Mouse (Mus musculus): ENCODE data around the gene Il12a.
A peak's percentile ranks its signal among the peaks of the same experiment; 100 is the strongest.

Gene Il12a

GRCm38 (mm10) chr3:68686852-68687560 lies 3.4 kb upstream of the Il12a start:
- DNase-seq (ENCODE audit: low spot score), result no peak

GRCm38 (mm10) chr3:68689346-68689745 lies 1.1 kb upstream of the Il12a start:
- no peak for DNase-seq (ENCODE audit: low spot score)

DNA sequence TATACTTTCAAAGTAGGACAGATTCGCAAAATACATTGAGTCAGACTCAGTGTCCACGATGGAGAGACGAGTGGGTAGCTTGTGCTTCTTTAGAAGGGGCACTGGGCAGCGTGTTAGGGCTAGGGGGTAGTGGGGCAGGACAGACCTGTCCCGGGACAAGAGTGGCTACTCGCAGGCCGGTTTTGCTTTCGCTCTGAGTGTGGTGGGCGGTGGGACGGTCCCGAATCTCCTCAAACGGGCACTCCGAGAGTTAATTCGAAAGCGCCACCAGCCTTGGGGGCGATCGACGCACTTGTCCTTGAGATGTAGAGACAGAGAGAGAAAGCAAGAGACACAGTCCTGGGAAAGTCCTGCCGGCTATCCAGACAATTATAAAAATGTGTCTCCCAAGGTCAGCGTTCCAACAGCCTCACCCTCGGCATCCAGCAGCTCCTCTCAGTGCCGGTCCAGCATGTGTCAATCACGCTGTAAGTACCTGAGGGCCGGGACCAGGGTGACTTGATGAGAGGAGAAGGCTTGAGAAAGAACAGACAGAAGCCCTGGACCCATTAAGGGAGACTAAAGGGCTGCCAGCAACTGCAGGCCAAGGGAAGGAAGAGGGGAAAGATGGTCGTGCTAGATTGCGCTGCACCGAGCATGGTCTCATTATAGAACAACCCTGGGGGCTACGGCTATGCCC lies 795 bp downstream of the Il12a start:
- no peak for DNase-seq (ENCODE audit: low spot score)

DNA sequence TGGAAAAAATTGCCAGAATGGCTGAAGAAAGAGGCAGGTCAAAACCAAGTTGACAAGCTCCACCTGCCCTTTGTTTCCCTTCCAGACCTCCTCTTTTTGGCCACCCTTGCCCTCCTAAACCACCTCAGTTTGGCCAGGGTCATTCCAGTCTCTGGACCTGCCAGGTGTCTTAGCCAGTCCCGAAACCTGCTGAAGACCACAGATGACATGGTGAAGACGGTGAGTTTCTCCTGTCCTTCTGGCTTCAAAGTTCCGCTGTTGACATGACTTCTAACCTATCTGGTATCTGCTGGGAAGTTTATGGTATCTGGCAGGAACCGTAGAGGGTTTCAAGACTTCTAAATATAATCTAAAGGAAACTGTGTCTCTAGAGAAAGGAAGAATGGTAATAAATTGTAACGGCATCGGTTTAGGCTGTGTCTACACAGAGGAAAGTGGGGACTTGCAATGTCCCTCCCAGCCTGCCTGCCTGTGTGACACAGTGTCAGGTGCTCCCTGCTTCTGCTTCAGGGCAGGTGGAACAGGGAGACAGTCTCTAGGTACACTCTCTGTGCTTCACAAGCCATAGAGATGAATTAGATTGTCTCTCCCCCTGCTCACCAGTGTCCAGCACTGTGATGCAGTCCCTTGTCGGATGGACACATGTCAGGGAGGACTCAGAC lies 1.6 kb downstream of the Il12a start:
- DNase-seq (ENCODE audit: low spot score), result no peak

- no peak for DNase-seq (ENCODE audit: low spot score)
Observed at GRCm38 (mm10) chr3:68692600-68693225, 2.3 kb downstream of the Il12a start.

GRCm38 (mm10) chr3:68693441-68694048 lies 3.1 kb downstream of the Il12a start:
- DNase-seq (ENCODE audit: low spot score), result no peak

GRCm38 (mm10) chr3:68695321-68695720 lies 4.9 kb downstream of the Il12a start:
- no peak for DNase-seq (ENCODE audit: low spot score)

DNA sequence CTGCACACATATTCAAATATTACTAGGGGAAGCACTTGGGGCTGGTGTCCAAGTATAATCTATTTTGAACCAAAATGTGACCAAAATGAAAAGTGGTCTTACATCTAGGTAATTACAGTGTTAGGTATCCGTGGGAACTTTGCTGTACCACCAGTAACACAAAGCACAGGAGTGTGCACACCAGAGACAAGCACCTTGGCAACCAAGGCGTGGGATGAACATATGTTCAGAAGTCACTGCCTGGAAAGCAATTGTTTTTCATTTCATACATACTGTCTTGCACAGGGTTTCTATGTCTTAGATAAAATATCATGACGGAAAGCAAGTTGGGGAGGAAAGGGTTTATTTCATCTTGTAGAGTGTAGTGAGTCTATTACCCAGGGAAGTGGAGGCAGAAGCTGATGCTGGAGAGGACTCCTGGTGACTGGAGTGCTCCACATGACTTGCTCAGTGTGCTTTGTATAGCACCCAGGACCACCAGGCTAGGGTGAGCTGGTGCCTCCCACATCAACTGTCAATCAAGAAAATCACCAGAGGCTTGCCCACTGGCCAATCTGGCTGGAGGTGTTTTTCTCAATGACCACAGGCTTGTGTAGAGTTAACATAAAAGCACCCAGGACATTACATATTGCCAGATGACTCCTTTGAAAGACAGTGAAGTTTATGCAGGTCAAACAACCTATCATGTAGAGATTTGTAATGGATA lies 6.2 kb downstream of the Il12a start:
- no peak for DNase-seq (ENCODE audit: low spot score)

GRCm38 (mm10) chr3:68698601-68699000 lies 8.2 kb downstream of the Il12a start:
- no peak for DNase-seq (ENCODE audit: low spot score)

- DNase-seq (ENCODE audit: low spot score), result no peak
Observed at GRCm38 (mm10) chr3:68700091-68700490, 9.6 kb downstream of the Il12a start.

GRCm38 (mm10) chr3:68706307-68706706 lies 15.9 kb downstream of the Il12a start:
- no peak for DNase-seq (ENCODE audit: low spot score)

DNA sequence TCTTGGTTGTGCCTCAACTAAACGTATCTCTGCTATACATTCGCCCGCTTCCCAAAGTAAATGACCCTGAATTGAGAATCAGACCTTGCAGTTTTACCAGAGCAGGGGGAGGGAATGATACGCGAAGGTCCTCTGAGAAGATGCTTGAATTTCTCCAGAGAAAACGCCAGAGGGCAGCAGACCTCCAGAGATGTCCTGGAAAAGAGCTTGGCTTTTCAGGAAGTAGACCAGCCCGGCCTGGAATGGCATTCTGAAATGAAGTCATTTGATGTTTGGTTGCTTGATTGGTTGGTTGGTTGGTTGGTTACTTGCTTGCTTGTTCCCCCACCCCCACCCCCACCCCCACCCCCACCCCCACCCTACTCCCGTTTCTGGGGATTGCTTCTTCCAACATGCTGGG lies 17.8 kb downstream of the Il12a start:
- no peak for DNase-seq (ENCODE audit: low spot score)

DNA sequence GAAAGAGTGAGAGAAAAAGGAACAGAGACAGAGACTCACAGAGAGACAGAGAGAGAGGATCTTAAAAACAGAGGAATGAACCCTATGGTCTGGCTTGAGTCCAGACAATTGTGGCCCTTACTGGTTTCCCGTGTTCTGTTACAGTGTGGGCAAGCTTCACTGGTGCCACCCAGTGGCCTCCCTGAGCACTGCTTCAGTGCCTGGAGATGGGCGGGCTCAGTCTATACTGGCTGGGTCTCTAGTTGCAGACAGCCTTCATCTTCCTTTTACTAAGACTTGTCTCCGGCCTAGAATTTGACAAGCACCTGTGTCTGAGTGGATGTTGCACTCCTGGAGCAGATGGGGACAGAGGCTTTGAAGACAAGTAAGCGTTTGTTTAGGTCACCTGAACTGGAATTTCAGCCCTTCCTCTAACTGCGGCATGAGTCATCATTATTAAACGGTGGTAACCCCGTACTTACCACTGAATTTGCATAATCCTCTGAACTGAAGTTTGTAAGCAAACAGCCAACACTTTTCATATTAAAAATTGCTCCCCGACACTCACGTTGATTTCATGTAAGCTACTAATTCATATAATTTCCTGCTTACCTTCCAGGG lies 18.9 kb downstream of the Il12a start:
- peak; percentile 75 for DNase-seq (ENCODE audit: low spot score)

GRCm38 (mm10) chr3:68710436-68710835 lies 20.0 kb downstream of the Il12a start:
- DNase-seq (ENCODE audit: low spot score), result no peak

DNA sequence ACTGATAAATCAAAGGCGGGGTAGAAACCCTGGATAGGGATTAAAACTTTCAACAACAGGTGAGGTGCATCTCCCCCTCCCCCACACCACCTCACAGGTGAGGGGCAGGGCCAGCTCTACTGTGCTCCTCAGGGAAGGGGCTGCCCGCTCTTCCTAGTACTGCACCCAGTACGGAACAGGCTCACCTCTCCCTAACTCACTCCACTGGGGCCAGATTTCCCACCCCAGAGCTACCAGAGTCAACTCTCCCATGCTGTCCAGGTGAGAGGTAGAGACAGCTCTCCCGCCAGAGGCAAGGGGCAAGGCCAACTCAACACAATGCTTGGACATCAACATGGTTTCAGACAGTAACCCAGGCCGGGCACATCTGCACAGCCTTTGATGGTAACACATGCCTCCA lies 21.1 kb downstream of the Il12a start:
- no peak for DNase-seq (ENCODE audit: low spot score)

GRCm38 (mm10) chr3:68713550-68713949 lies 23.1 kb downstream of the Il12a start:
- DNase-seq (ENCODE audit: low spot score), result peak; percentile 40

DNA sequence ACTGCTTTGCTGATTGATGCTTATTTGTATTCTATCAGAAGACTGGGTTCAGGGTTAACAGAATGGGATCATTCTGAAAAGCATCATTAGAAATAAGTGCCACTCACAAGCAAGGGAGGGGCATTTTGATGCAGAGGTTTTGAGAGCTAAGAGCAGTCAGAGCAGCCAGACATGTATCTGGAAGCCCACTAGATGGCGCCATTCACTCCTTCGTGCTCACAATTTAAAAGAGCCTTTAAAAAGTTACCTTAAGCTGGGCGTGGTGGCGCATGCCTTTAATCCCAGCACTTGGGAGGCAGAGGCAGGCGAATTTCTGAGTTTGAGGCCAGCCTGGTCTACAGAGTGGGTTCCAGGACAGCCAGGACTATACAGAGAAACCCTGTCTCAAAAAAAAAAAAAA lies 26.9 kb downstream of the Il12a start:
- DNase-seq (ENCODE audit: low spot score), result peak; percentile 62

- DNase-seq (ENCODE audit: low spot score), result no peak
Observed at GRCm38 (mm10) chr3:68719229-68719819, 28.9 kb downstream of the Il12a start.

DNA sequence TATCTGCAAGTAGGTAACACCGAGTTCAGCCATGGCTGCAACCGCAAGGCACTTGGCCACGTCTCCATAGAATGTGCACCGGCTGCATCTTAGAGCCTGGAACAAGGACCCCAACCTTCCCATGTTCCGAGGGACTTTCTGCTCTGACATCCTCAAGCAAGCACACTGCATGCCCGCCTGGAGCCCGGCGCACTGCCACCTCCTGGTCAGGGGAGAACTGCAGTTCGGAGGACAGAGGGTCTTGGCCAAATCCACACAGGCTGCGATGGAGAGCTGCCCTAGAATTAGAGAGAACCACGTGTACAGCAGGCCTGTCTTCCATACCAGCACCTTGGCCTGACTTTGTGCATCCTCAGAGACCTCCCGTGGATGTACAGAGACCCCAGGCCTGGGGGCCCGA lies 29.8 kb downstream of the Il12a start:
- no peak for DNase-seq (ENCODE audit: low spot score)

DNA sequence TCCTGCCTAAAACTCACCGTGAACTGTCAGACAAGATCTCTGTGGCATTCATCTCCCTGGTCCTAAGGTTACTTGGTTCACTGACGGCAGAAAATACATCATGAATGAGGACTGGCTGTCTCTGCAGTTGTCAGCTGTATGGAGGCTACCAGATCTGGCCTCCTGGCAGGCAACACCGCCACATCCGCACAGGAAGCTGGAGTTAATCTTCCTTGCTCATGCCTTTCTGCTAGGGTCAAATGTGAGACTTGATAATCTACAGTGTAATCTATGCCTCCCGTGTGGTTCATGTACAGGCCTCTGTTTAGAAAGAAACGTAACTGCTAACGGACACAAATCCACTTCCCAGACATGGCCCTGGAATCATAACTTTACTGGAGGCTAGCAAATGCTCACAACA lies 51.5 kb downstream of the Il12a start:
- DNase-seq (ENCODE audit: low spot score), result no peak
